Mouse (Mus musculus): Measurements from ENCODE around the gene Noc3l.

Noc3l gene

GRCm38 (mm10) chr19:38818766-38819426, at the start of gene Noc3l:
TSS of gene Noc3l (minus strand) at chr19:38819237.
- CTCF ChIA-PET, result interaction anchor here in 3 of 4 experiments (0.6 to 0.7 kb wide), 4 partner anchors 9 to 144 kb away, joined by 3 read pairs; no protein-coding TSS in a partner anchor
- POLR2A ChIA-PET, result interaction anchor here in 3 of 4 experiments (0.7 to 1.5 kb wide), 7 partner anchors 14 to 388 kb away, joined by 3 to 7 read pairs (median 3); partner anchors contain the start of genes Tbc1d12 (in 3 of the 3) and Hells (in 2 of the 3)

GRCm38 (mm10) chr19:38862523-38862922, 43.5 kb upstream of the Noc3l start:
- CTCF ChIA-PET, result no interaction called here
- POLR2A ChIA-PET, result no interaction called here

GRCm38 (mm10) chr19:38858224-38858623, 39.2 kb upstream of the Noc3l start:
- POLR2A ChIA-PET, result interaction anchor here in 1 of 4 experiments (1.3 kb wide), 1 partner anchor 12 kb away, joined by 3 read pairs; no protein-coding TSS in a partner anchor
- CTCF ChIA-PET, result interaction anchor here in 3 of 4 experiments (0.5 to 1.1 kb wide), 4 partner anchors 17 to 435 kb away, joined by 3 read pairs; no protein-coding TSS in a partner anchor

DNA sequence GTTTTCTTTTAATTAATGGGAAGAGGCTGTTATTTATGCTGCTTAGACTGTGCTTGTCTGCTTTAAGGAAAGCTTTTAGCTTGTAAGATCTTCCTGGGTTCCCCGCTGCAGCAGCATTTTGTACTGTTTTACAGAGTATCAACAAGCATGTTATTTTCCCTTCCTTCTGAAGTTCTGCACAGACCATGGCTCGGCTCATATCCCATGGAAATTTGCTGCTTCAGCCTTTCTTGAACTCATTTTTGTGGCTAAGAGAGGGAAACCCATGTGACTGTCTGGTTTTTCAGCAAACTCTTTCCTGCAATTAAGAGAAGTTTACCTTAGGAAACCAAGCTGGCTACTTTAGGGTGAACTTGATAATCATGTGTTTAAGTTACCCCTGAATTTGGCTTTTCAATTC, 27.3 kb upstream of the Noc3l start:
- ChIA-PET POLR2A (interaction anchor here in 1 of 4 experiments (0.9 to 1.1 kb wide), 2 partner anchors 11 to 84 kb away, joined by 3 read pairs; partner anchors contain the start of gene Hells), CTCF (interaction anchor here in 2 of 4 experiments (0.9 to 1.0 kb wide), 2 partner anchors 9 to 27 kb away, joined by 3 read pairs; no protein-coding TSS in a partner anchor)

DNA sequence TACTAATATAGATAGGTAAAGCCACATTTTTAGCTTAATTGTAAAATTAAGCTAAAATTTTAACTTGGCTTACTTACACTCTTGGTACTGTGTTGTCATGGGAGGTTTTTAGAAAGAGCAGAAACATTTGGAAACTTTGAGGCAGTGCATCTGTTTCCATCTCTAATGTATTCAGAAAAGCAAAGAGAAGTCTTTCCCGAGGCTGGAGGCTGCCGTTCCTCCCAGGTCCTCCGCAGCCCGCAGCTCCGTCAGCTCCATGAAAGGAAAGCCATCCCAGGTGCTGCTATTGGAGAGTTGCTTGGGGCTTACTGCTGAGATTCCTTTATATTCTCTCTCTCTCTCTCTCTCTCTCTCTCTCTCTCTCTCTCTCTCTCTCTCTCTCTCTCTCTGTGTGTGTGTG, 25.8 kb upstream of the Noc3l start:
- POLR2A ChIA-PET, result interaction anchor here in 2 of 4 experiments (0.7 to 1.0 kb wide), 3 partner anchors 24 to 309 kb away, joined by 3 to 5 read pairs (median 3); no protein-coding TSS in a partner anchor
- CTCF ChIA-PET, result interaction anchor here in 2 of 4 experiments (0.7 kb wide), 2 partner anchors 270 to 551 kb away, joined by 3 to 4 read pairs; no protein-coding TSS in a partner anchor

GRCm38 (mm10) chr19:38837171-38837641, 18.2 kb upstream of the Noc3l start:
- POLR2A ChIA-PET, result interaction anchor here in 3 of 4 experiments (0.6 to 2.4 kb wide), 21 partner anchors 11 to 513 kb away, joined by 3 to 8 read pairs (median 4); partner anchors contain the start of genes Hells (in 2 of the 3) and Noc3l (in 1 of the 3)

GRCm38 (mm10) chr19:38836438-38837170, 17.6 kb upstream of the Noc3l start, which contains the start of gene Tbc1d12:
TSS of gene Tbc1d12 (plus strand) at chr19:38836579.
- ChIA-PET POLR2A (interaction anchor here in 3 of 4 experiments (0.6 to 2.4 kb wide), 19 partner anchors 11 to 512 kb away, joined by 3 to 8 read pairs (median 4); partner anchors contain the start of genes Noc3l (in 3 of the 3) and Hells (in 1 of the 3)), CTCF (interaction anchor here (0.6 to 1.0 kb wide), 5 partner anchors 10 to 1963 kb away, joined by 3 to 10 read pairs (median 3); no protein-coding TSS in a partner anchor)

More at GRCm38 (mm10) chr19:38837171-38837641, 18.2 kb upstream of the Noc3l start:
- CTCF ChIA-PET, result interaction anchor here in 3 of 4 experiments (0.6 to 1.0 kb wide), 4 partner anchors 9 to 271 kb away, joined by 3 to 10 read pairs (median 3); no protein-coding TSS in a partner anchor

- ChIA-PET POLR2A (interaction anchor here in 3 of 4 experiments (0.7 to 2.4 kb wide), 9 partner anchors 12 to 96 kb away, joined by 3 to 8 read pairs (median 4); partner anchors contain the start of genes Noc3l (in 3 of the 3) and Hells (in 1 of the 3)), CTCF (interaction anchor here in 1 of 4 experiments (0.6 kb wide), 1 partner anchor 1963 kb away, joined by 3 read pairs; no protein-coding TSS in a partner anchor)
Measured at GRCm38 (mm10) chr19:38836084-38836437, 17.0 kb upstream of the Noc3l start.

DNA sequence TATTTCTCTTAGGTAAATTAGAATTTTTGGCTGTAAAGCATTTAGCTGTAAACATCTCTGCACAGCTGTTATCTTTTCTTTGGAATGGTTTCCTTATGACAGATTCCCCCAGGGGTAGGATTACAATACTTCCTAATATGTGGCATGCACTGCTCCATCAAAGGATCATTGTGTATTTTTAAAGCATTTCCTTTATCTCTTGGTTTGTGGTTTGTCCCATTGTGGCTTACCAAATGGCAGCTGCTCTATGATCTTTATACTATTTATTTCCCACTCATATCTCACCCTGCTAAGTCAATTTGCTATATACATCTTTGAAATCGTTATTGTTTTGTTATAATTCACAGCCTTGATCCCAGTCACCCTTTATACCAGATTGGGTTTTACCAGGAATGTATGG, 14.2 kb upstream of the Noc3l start:
- CTCF ChIA-PET, result interaction anchor here in 3 of 4 experiments (0.7 to 1.3 kb wide), 3 partner anchors 9 to 194 kb away, joined by 3 to 4 read pairs (median 4); no protein-coding TSS in a partner anchor
- POLR2A ChIA-PET, result interaction anchor here in 1 of 4 experiments (1.1 to 2.0 kb wide), 2 partner anchors 14 to 33 kb away, joined by 3 to 7 read pairs; partner anchors contain the start of gene Noc3l

DNA sequence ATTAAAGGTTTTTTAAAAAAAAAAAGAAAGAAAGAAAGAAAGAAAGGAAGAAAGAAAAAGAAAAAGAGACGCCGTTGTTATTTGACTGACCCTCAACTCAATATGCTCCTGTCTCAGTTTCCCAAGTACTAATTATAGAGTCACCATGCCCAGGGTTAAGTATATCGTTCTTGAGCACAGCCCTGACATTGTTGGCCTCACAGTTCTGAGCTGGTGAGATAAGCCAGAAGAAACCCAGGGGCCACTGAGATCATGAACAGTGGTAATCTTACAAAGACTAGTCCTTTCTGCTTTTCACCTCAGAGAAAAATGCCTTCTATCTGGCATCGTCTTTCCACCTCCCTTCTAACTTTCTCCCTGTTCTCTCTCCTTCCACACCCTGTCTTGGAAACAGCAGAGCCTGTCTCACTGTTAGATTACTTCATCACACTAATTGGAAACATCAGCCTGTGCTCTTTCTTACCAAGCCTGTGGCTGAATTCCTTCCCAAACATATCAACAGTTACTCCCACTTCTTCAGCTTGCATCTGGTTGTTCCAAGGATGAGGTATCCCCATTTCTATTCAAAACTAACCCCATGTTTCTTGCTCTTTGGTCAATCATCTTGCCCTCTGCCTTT, 1.3 kb upstream of the Noc3l start:
- POLR2A ChIA-PET, result interaction anchor here in 1 of 4 experiments (1.1 kb wide), 2 partner anchors 17 to 111 kb away, joined by 3 to 4 read pairs; no protein-coding TSS in a partner anchor
- CTCF ChIA-PET, result interaction anchor here in 1 of 4 experiments (0.6 kb wide), 1 partner anchor 151 kb away, joined by 3 read pairs; no protein-coding TSS in a partner anchor

- ChIA-PET CTCF (interaction anchor here in 3 of 4 experiments (0.6 to 0.7 kb wide), 4 partner anchors 9 to 143 kb away, joined by 3 read pairs; no protein-coding TSS in a partner anchor), POLR2A (interaction anchor here in 3 of 4 experiments (0.7 to 1.5 kb wide), 7 partner anchors 13 to 388 kb away, joined by 3 to 7 read pairs (median 3); partner anchors contain the start of genes Tbc1d12 (in 3 of the 3) and Hells (in 2 of the 3))
Measured at GRCm38 (mm10) chr19:38819427-38819802, 378 bp upstream of the Noc3l start.

- ChIA-PET POLR2A (interaction anchor here in 2 of 4 experiments (0.6 to 1.9 kb wide), 3 partner anchors 9 to 387 kb away, joined by 3 to 5 read pairs (median 3); no protein-coding TSS in a partner anchor), CTCF (interaction anchor here in 1 of 4 experiments (0.6 kb wide), 1 partner anchor 9 kb away, joined by 4 read pairs; no protein-coding TSS in a partner anchor)
Measured at GRCm38 (mm10) chr19:38818191-38818590, 846 bp downstream of the Noc3l start.

GRCm38 (mm10) chr19:38798801-38799200, 20.2 kb downstream of the Noc3l start:
- ChIA-PET CTCF (no interaction called here), POLR2A (interaction anchor here in 1 of 4 experiments (0.6 kb wide), 1 partner anchor 60 kb away, joined by 3 read pairs; no protein-coding TSS in a partner anchor)

DNA sequence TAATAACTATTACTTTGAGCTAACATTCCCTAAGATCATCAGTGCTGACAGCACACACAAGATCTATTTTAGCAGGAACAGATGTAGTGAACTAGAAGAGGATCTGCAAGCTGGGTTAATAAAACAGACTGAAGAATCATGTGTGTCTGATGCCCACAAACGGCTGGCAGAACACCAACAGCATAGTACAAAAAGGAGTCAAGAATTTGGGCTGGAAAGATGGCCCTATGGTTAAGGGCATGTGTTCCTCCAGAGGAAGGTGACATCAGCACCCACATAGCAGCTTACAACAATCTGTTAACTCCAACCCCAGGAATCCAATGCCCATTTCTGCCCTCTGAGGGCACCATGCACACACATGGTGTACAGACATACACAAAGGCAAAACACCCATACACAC, 20.7 kb downstream of the Noc3l start:
- ChIA-PET CTCF (no interaction called here), POLR2A (interaction anchor here in 1 of 4 experiments (0.6 kb wide), 1 partner anchor 61 kb away, joined by 3 read pairs; no protein-coding TSS in a partner anchor)

DNA sequence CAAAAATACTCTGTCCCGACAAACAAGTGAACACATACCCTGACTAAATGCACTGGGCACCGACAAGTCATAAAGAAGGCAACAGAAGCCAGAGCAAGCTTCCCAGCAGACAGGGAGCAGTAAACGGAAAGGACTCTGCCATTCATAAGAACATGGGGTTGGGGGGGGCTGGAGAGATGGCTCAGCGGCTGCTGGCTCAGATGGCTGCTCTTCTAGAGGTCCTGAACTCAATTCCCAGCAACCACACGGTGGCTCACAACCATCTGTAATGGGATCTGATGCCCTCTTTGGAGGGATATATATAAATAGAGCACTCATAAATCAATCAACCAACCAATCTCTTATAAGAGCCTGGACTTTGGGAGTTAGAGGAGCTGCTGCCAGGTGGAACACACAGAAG, 22.5 kb downstream of the Noc3l start:
- CTCF ChIA-PET, result no interaction called here
- POLR2A ChIA-PET, result interaction anchor here in 1 of 4 experiments (1.0 kb wide), 1 partner anchor 139 kb away, joined by 3 read pairs; no protein-coding TSS in a partner anchor

DNA sequence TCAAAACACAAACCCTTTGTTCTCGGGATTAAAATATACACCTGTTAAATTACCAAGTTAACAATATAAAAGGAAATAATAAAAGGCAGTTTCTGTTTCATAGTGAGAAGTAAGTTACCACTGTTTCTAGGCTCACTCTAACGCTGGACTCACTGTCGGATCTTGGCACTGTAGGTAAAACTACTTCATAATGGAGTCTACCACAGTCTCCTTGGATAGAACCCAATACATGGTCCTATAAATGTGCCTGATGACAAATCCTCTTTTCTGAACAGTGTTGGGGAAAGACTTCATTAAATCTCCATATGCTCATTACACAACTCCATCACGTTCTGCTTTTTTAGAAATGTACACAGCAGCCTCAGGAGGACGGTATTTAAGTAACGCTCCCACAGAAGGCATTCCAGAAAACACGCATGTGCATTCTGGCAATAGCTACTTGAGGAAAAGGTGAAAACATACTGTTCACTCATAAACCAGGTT, 25.4 kb downstream of the Noc3l start:
- ChIA-PET POLR2A (interaction anchor here (0.6 to 1.2 kb wide), 6 partner anchors 8 to 137 kb away, joined by 3 to 4 read pairs (median 4); partner anchors contain the start of gene Hells (in 1 of the 4)), CTCF (no interaction called here)

DNA sequence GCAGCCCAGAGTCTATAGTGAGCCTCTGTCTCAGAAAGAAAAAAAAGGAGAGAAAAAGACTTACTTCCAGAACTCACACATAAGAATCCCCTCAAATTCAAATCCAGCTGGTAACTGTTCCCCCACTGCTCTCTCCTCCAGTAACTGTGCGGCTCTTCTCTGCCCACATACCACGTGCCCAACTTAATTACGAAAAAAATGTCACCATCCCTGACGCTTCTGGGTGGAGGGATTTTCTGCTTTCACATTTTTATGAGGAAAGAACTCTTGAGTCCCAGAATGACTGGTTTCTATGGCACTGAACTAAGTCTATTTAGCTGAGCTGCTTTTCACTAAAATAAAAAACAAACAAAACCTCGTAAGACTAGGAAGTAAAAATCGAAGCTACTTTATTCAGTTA, 31.3 kb downstream of the Noc3l start:
- POLR2A ChIA-PET, result interaction anchor here in 1 of 4 experiments (1.0 kb wide), 1 partner anchor 143 kb away, joined by 3 read pairs; the partner anchor contains the start of gene Hells
- CTCF ChIA-PET, result no interaction called here
